Mouse (Mus musculus) embryonic fibroblast, embryonic 13.5 days (primary cell): ENCODE data around the gene Lrrc8c. TPM values are rescaled to one million over a fixed set of nuclear protein-coding genes. Genes with fewer than 3 reads are reported as not detected.

Experiments
- H3K27ac ChIP-seq: 2 replicates; pipeline ENCODE4 v1.5.1; 2012; ENCODE audit warnings: low read length, control low read depth, inconsistent platforms; ENCODE audit not compliant: insufficient read depth
- H3K4me1 ChIP-seq: 2 replicates; pipeline ENCODE4 v1.6.1; 2011; ENCODE audit warnings: low read length; ENCODE audit not compliant: control insufficient read depth, insufficient read depth
- H3K4me3 ChIP-seq: 2 replicates; pipeline ENCODE4 v1.5.1; 2011; ENCODE audit warnings: mild to moderate bottlenecking, control low read depth, low read length; ENCODE audit not compliant: insufficient read depth
- CTCF ChIP-seq: IDR thresholded peaks from 2 replicates; pipeline ENCODE4 v1.5.1; 2011; ENCODE audit warnings: mild to moderate bottlenecking, control low read depth, low read length, moderate library complexity, borderline replicate concordance; ENCODE audit not compliant: insufficient read depth
- POLR2A ChIP-seq: IDR thresholded peaks from 2 replicates; pipeline ENCODE4 v1.6.1; 2011; ENCODE audit warnings: low read depth, mild to moderate bottlenecking, control low read depth, low read length, moderate library complexity
- polyA plus RNA-seq: library from polyadenylated mRNA; stranded (reverse); fragments of >200 nt; gene quantifications from 2 replicates; pipeline ENCODE4 v1.2.4, GENCODE M21; 2011; ENCODE audit warnings: low read depth; ENCODE audit not compliant: missing spikeins, insufficient read length

Lrrc8c gene
- polyA plus RNA-seq, 1 experiment: 47.1 TPM

DNA sequence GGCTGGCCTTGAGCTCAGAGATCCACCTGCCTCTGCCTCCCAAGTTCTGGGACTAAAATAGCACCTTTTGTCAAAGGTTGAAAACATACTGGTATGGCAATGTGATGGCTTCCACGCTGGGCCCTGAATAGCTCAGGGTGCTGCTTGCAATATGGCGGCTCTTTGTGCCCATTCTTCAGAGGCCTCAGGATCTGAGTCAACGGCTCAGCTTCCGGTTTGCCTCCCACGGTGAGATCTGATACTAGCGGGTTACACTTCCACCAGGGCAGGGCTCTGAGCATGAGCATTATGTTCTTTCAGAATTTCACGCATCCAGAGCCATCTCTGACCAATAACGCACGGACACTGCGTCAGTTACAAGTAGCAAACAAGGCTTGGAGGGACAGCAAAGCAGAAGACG lies 120.2 kb downstream of the Lrrc8c start:
- no peak for TF ChIP-seq POLR2A
- TF ChIP-seq CTCF: no peak
- H3K4me3 ChIP-seq: no peak overlapping the region
- H3K4me1 ChIP-seq: peaks cover 3% of the 10 kb centered on the region; the same call in 1 of the 2 replicates
- no peak overlapping the region for H3K27ac ChIP-seq

DNA sequence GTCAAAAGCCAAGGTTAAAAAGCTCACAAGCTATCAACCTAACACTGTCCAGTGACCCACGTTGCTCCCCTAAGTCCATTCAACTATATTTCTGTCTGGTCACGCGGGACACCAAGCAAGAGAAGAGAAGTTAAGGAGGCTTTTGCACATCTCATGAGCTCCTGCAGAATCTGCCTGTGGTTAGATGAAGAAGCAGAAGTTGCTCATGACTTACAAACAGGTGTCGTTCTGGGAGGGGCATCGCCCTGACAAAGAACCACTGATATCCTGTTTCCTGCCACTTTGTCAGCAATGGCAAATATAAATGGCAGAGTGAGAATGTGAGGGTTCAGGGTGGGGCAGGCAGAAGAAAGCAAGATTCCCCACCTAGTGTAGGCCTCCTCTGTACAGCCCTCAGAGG lies 123.3 kb downstream of the Lrrc8c start:
- H3K4me1 ChIP-seq: 0 out of 2 replicates have a peak, but pooled peaks cover 3% of the 10 kb centered on the region
- H3K27ac ChIP-seq: no peak overlapping the region
- H3K4me3 ChIP-seq: no peak overlapping the region
- no peak for TF ChIP-seq POLR2A
- no peak for TF ChIP-seq CTCF

DNA sequence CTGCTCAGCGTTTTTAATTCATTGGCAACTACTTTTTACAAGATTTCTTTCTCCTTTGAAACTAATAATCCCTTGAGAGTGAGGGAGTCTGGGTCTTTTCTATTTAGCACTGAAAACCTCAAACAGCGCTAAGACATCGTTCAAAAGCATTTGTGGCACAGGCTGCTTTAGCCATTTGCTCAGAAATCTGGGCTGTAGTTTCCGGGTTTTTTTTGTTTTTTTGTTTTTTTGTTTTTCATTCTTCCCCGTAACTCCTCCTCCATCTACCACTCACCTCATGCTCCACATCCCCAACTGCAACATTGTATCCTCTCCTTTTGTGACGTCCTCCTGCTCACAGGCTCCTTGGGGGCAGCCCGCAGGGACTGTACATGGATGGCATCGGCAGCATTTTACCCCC lies 124.1 kb downstream of the Lrrc8c start:
- Histone ChIP-seq H3K4me3 (no peak overlapping the region), H3K27ac (no peak overlapping the region), H3K4me1 (no peaks in the 10 kb centered on the region)
- no peak for TF ChIP-seq CTCF

DNA sequence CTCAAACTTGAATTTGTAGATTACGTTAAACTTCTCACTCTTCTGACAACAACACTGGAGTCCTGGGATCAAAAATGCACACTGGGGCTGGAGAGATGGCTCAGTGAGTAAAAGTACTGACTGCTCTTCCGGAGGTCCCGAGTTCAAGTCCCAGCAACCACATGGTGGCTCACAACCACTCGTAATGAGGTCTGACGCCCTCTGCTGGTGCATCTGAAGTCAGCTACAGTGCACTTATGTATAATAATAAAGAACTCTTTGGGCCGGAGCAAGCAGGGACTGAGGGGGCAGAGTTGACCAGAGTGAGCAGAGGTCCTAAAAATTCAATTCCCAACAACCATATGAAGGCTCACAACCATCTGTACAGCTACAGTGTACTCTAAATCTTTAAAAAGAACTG lies 125.0 kb downstream of the Lrrc8c start:
- Histone ChIP-seq H3K4me3 (no peak overlapping the region), H3K4me1 (no peaks in the 10 kb centered on the region), H3K27ac (no peak overlapping the region)
- TF ChIP-seq CTCF (no peak), POLR2A (no peak)

DNA sequence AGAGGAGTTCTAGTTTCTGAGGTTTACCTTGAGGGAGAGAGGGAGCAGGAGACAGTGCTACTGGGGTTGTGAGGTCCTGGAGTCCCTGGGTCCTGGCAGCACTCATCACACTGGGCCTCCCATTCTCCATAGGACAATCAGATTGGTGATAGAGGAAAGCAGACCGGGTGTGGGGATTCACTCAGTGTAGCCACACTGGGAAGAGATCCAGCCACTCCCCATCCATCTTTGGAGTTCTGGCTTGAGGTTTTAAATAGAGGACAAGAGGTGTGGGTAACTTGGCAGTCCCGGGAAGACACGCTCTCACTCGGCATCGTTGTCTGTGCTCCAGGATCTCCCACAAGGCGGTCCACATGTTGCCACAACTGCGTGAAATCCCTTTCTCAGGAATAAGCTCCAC lies 127.9 kb downstream of the Lrrc8c start:
- H3K27ac ChIP-seq: no peak overlapping the region
- TF ChIP-seq CTCF (no peak), POLR2A (no peak)
- no peaks in the 10 kb centered on the region for H3K4me1 ChIP-seq
- H3K4me3 ChIP-seq: no peak overlapping the region

GRCm38 (mm10) chr5:105648648-105649287 lies 129.6 kb downstream of the Lrrc8c start:
- Histone ChIP-seq H3K27ac (no peak overlapping the region), H3K4me3 (no peak overlapping the region), H3K4me1 (no peaks in the 10 kb centered on the region)
- no peak for TF ChIP-seq CTCF

DNA sequence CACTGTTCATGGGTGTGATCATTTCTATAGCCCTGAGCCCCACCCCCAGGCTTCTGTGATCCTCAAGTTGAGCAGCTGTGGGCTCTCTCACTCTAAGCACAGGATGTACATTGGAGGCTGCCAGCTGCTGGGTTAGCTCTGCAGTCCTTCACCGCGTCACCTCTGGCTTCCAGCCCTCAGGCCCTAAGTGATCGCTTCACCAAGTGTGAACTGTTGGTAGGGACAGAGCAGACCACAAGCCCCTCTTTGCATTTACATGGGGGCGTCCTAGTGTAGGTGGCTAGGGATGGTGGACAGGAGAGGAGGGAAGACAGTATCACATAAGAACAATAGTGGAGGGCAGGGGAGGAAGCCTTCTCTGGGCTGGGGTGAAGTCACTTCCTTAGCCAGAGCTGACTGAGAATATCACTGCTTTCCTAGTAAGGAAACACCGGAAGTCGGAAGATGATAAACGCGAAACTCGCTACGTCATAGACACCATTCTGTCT lies 130.4 kb downstream of the Lrrc8c start:
- TF ChIP-seq POLR2A: no peak
- TF ChIP-seq CTCF: no peak
- H3K4me3 ChIP-seq: no peak overlapping the region
- no peak overlapping the region for H3K27ac ChIP-seq
- H3K4me1 ChIP-seq: no peaks in the 10 kb centered on the region

- H3K27ac ChIP-seq: no peak overlapping the region
- TF ChIP-seq POLR2A (no peak), CTCF (no peak)
- no peak overlapping the region for H3K4me3 ChIP-seq
- H3K4me1 ChIP-seq: no peaks in the 10 kb centered on the region
Measured at GRCm38 (mm10) chr5:105650728-105651479, 131.7 kb downstream of the Lrrc8c start.

- Histone ChIP-seq H3K4me3 (no peak overlapping the region), H3K4me1 (no peaks in the 10 kb centered on the region), H3K27ac (no peak overlapping the region)
- TF ChIP-seq POLR2A (no peak), CTCF (no peak)
Measured at GRCm38 (mm10) chr5:105651561-105651991, 132.4 kb downstream of the Lrrc8c start.

GRCm38 (mm10) chr5:105654237-105655063 lies 135.3 kb downstream of the Lrrc8c start:
- Histone ChIP-seq H3K4me1 (no peaks in the 10 kb centered on the region), H3K27ac (no peak overlapping the region)

More at GRCm38 (mm10) chr5:105654237-105655063, 135.3 kb downstream of the Lrrc8c start:
- TF ChIP-seq POLR2A (no peak), CTCF (peak; percentile 89)
- H3K4me3 ChIP-seq: no peak overlapping the region
